Mouse (Mus musculus): ENCODE measurements around the gene Lin28a.

- TF ChIP-seq POLR2A (IDR thresholded peaks at IDR 0.05; ENCODE audit: borderline replicate concordance, control insufficient read depth, low read depth, low read length), result no peak
- TF ChIP-seq CTCF (IDR thresholded peaks at IDR 0.05; ENCODE audit: control insufficient read depth, insufficient read depth, low read length), result peak; percentile 97
Observed at GRCm38 (mm10) chr4:134035953-134036352, 17.3 kb upstream of the Lin28a start.

Measured in bone marrow, adult 2 months (tissue).